Mouse (Mus musculus) midbrain, embryonic 11.5 days (tissue): ENCODE results near the gene Mpzl2. TPM values are rescaled to one million over a fixed set of nuclear protein-coding genes. Genes with fewer than 3 reads are reported as not detected.

Experiments used
- ATAC-seq: fragments of 200-750 bp; cut with Nextera tagmentation; 2 replicates; pipeline ENCODE4 v1.8.0; 2017; ENCODE audit warnings: moderate TSS enrichment, moderate library complexity; ENCODE audit not compliant: low FRiP score
- DNase-seq: peaks from one replicate; pipeline ENCODE4 v3.0.0; 2015; ENCODE audit warnings: low spot score; ENCODE audit errors: missing footprints
- H3K27ac ChIP-seq: fragments of 300-500 bp; sonication (generic); 2 replicates; pipeline ENCODE4 v1.5.1; 2014; ENCODE audit warnings: low read depth, low read length
- H3K27me3 ChIP-seq: fragments of 300-500 bp; sonication (generic); 2 replicates; pipeline ENCODE4 v1.6.1; 2014; ENCODE audit warnings: mild to moderate bottlenecking, low read length, moderate library complexity, mixed read lengths; ENCODE audit not compliant: control insufficient read depth, insufficient read depth
- H3K36me3 ChIP-seq: fragments of 300-500 bp; sonication (generic); 2 replicates; pipeline ENCODE4 v1.6.1; 2014; ENCODE audit warnings: mild to moderate bottlenecking, low read length, moderate library complexity, mixed read lengths; ENCODE audit not compliant: control insufficient read depth, insufficient read depth
- H3K4me1 ChIP-seq: fragments of 300-500 bp; sonication (generic); 2 replicates; pipeline ENCODE4 v1.6.1; 2014; ENCODE audit warnings: low read length; ENCODE audit not compliant: control insufficient read depth, insufficient read depth
- H3K4me2 ChIP-seq: fragments of 300-500 bp; sonication (generic); 2 replicates; pipeline ENCODE4 v1.6.1; 2014; ENCODE audit warnings: mild to moderate bottlenecking, moderate library complexity
- H3K4me3 ChIP-seq: fragments of 300-500 bp; sonication (generic); 2 replicates; pipeline ENCODE4 v1.5.1; 2014; ENCODE audit warnings: low read depth, low read length
- H3K9ac ChIP-seq: fragments of 300-500 bp; sonication (generic); 2 replicates; pipeline ENCODE4 v1.6.1; 2014; ENCODE audit warnings: low read length
- H3K9me3 ChIP-seq: fragments of 300-500 bp; sonication (generic); 2 replicates; pipeline ENCODE4 v1.6.1; 2016; ENCODE audit warnings: low read length; ENCODE audit not compliant: control insufficient read depth
- WGBS: fragments of 180-500 bp; shearing (Covaris S2); extraction: QIAGEN DNeasy Blood & Tissue Kit; methylation state at CpG from one replicate; pipeline ENCODE4 v1.1.7; 2014; 5-methylcytosine and 5-hydroxymethylcytosine counted together
- polyA plus RNA-seq: library from polyadenylated mRNA; unstranded; fragments of >200 nt; fragmentation: Nextera tagmentation; extraction: Ambion mirVana; gene quantifications from 2 replicates; pipeline ENCODE4 v1.2.1, GENCODE M21; 2014

The Mpzl2 gene
- polyA plus RNA-seq, 1 experiment from 2014 or later: 0.63 TPM

DNA sequence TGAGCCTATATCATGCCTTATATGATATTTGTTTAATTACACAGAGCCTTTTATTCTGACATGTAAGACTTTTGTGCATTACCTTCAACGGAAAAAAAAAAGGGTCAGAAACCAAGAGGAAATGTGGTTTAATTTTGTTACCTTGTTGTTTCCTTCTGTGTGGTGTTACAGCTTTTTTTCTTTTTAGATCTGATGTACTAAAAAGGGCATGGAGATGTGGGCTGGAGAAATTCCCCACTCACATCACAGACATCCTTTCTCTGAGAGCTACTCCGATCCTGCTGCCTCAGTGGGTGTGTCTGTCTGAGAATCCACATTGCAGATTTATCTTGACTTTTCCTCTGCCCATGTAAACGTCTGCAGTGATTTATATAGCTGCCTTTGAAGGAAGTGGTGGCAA, 23.1 kb downstream of the Mpzl2 start:
- H3K4me1 ChIP-seq: no peaks in the 10 kb centered on the region
- H3K9ac ChIP-seq: no peak overlapping the region
- DNase-seq: no peak
- no peak for ATAC-seq
- WGBS: 80% methylated on average over 3 of the region's 3 CpGs
- no peaks in the 10 kb centered on the region for H3K9me3 ChIP-seq
- H3K36me3 ChIP-seq: no peaks in the 10 kb centered on the region
- no peaks in the 10 kb centered on the region for H3K27me3 ChIP-seq
- H3K27ac ChIP-seq: no peak overlapping the region
- H3K4me3 ChIP-seq: no peak overlapping the region
- H3K4me2 ChIP-seq: no peak overlapping the region

DNA sequence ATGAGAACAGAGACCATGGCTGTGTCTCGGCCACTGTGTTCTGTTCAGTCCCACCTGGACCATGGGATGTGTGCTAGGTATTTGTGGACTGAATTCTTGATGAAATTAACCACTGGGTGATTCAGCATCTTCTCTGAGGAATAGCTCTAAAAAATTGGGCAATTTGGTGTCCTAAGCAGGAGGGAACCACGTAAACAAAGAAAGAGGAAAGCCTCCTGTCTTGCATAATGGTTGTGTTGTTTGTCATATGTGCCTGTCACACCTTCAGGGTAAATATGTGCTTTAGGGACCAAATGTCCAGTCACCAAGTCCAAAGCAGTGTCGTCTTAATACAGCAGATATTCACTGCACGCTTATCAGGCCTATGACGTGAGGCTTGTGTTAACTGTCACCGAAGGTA, 24.8 kb downstream of the Mpzl2 start:
- Histone ChIP-seq H3K9me3 (no peaks in the 10 kb centered on the region), H3K4me3 (no peak overlapping the region), H3K27ac (no peak overlapping the region), H3K27me3 (no peaks in the 10 kb centered on the region), H3K4me1 (no peaks in the 10 kb centered on the region), H3K4me2 (no peak overlapping the region), H3K36me3 (no peaks in the 10 kb centered on the region), H3K9ac (no peak overlapping the region)
- no peak for DNase-seq
- ATAC-seq: no peak
- WGBS: 87% methylated on average over 6 of the region's 6 CpGs

DNA sequence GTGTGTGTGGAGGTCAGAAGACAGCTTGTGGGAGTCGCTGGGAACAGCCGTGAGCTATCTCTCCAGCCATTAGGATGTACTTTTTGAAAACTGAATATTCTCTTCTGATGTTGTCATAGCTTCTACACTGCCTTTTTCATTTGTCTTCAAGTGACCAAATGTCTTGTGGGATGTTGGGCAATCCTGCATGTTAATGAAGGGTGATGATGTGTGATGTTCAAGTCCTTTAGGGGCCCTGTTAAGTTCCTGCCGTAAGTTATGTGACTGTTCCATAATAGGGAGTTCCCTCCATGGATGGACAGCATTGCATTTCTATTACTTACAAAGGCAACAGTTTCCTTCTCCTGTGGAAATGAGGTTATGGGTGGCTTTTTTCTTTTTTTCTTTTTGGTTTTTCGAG, 27.1 kb downstream of the Mpzl2 start:
- no peak overlapping the region for H3K4me3 ChIP-seq
- no peak for ATAC-seq
- DNase-seq: no peak
- no peaks in the 10 kb centered on the region for H3K9me3 ChIP-seq
- H3K9ac ChIP-seq: no peak overlapping the region
- 93% methylated on average over 4 of the region's 4 CpGs for WGBS
- H3K27ac ChIP-seq: no peak overlapping the region
- no peaks in the 10 kb centered on the region for H3K27me3 ChIP-seq
- H3K36me3 ChIP-seq: no peaks in the 10 kb centered on the region
- H3K4me1 ChIP-seq: no peaks in the 10 kb centered on the region
- H3K4me2 ChIP-seq: no peak overlapping the region

DNA sequence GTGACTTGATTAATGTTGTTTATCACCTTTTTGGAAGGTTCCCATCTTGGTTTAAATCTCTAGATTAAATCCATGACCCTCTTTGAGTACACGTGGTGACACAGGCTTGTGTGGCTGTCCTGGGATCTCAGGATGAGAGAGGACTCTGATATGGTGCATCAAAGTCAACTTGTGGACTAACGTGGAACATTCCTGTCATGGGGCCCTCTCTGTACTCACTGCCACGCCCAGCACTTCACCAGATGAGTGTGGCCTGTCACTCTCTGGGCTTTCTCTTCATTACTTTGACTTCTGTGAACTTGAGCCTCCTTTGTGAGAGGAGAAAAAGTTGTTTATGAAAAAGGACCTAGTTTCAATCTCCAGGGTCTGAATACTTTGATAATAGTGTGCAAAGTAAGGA, 32.2 kb downstream of the Mpzl2 start:
- Histone ChIP-seq H3K36me3 (no peaks in the 10 kb centered on the region), H3K4me3 (no peak overlapping the region), H3K27ac (no peak overlapping the region), H3K4me2 (no peak overlapping the region), H3K27me3 (no peaks in the 10 kb centered on the region), H3K9me3 (no peaks in the 10 kb centered on the region), H3K4me1 (no peaks in the 10 kb centered on the region), H3K9ac (no peak overlapping the region)
- DNase-seq: no peak
- ATAC-seq: no peak
- WGBS: 61% methylated on average over 3 of the region's 3 CpGs

DNA sequence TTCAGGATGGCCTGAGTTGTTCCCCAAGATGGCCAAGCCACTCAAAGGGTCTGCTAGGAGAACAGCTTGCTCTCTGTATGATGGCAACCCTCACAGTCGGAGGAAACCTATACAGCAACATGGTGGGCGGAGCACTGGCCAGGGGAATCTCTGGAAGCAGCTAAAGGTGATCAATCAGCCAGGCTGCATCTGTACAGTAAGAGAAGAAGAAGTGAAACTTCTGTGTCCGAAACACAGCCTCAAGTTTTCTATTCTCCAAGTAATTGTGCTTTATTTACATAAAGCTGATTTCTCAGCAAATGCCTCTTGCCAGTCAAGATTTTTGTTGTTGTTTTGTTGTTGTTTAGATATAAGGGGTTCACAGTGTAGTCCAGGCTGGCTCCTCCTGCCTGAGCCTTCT, 38.3 kb downstream of the Mpzl2 start:
- ATAC-seq: no peak

DNA sequence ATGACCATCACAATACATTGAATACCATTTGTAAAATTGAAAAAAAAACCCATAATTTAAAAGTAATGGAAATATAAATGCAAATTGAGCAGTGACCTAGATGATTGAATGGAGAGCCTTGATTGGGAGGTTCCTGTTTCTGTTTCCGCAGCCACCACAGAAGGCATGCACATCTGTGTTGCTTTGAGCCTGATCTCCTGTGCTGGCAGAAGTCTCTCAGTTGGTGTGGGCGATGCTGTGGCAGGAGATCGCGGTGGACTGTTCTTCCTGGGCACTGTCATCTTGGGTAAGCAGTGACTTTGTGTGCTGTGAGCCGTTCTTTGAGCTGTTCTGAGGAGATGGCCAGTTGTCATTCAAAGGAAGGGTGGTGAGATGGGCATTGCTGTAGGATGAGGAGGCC, 39.4 kb downstream of the Mpzl2 start, which contains the start of gene Jaml:
Jaml (plus strand) TSS at position 173 of the 400 bp plus-strand sequence.
- H3K9me3 ChIP-seq: no peaks in the 10 kb centered on the region

More for the DNA sequence above, 38.3 kb downstream of the Mpzl2 start:
- no peak overlapping the region for H3K27ac ChIP-seq
- H3K36me3 ChIP-seq: no peaks in the 10 kb centered on the region
- no peak overlapping the region for H3K4me3 ChIP-seq
- H3K27me3 ChIP-seq: no peaks in the 10 kb centered on the region
- no peak overlapping the region for H3K9ac ChIP-seq
- no peaks in the 10 kb centered on the region for H3K9me3 ChIP-seq
- H3K4me2 ChIP-seq: no peak overlapping the region
- no peak for DNase-seq
- 71% methylated on average over 3 of the region's 3 CpGs for WGBS
- no peaks in the 10 kb centered on the region for H3K4me1 ChIP-seq

DNA sequence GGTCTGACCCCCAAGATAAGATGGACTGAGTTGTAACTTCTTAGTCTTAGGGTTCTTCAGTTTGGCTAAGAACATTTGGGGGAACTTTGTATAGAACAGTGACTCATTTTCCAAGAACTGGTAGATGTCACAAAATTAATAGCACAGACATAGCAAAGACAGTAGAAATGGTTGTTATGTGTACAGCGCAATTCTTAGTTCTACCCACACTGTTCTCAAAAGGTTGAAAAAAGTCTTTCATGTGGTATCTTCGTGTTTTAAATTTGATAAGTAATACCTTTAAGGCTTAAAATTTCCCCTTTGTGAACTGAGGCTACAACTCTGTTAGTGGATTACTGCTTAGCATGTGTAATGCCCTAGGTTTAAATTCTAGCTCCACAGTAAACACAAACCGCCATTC, 43.5 kb downstream of the Mpzl2 start:
- WGBS: 81% methylated on average over 3 of the region's 3 CpGs
- Histone ChIP-seq H3K27me3 (no peaks in the 10 kb centered on the region), H3K9ac (no peak overlapping the region), H3K4me3 (no peak overlapping the region), H3K4me1 (no peaks in the 10 kb centered on the region), H3K36me3 (no peaks in the 10 kb centered on the region), H3K27ac (no peak overlapping the region), H3K4me2 (no peak overlapping the region), H3K9me3 (no peaks in the 10 kb centered on the region)
- ATAC-seq (no peak), DNase-seq (no peak)

More for the DNA sequence above, 39.4 kb downstream of the Mpzl2 start, which contains the start of gene Jaml:
- Histone ChIP-seq H3K27me3 (no peaks in the 10 kb centered on the region), H3K4me2 (no peak within 1 kb of the TSS), H3K4me3 (no peak within 1 kb of the TSS), H3K4me1 (no peaks in the 10 kb centered on the region), H3K9ac (no peak within 1 kb of the TSS), H3K27ac (no peak within 1 kb of the TSS), H3K36me3 (no peaks in the 10 kb centered on the region)
- ATAC-seq (no peak), DNase-seq (no peak)
- WGBS: 79% methylated on average over 5 of the region's 5 CpGs

DNA sequence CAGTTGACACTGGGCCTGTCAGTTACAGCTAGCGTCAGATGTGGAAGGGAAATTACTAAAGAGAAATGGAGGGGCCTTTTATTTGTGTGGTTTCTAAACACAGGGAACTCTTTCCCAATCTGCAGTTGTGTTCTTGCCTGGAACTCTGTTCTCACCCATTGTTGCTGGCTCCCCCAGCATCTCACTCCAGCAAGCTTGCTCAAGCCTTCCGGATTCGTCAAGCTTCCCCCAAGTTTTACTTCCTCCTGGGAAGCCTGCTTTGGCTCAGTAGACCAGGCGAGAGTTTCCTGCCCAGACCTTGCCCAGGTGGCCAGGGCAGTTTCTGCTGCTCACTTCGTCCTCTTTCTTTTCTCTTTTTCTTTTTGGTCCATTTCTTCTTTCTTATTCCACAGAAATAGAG, 45.0 kb downstream of the Mpzl2 start:
- H3K9ac ChIP-seq: no peak overlapping the region
- no peaks in the 10 kb centered on the region for H3K36me3 ChIP-seq
- ATAC-seq (no peak), DNase-seq (no peak)
- 82% methylated on average over 5 of the region's 5 CpGs for WGBS
- no peak overlapping the region for H3K4me3 ChIP-seq
- H3K4me2 ChIP-seq: no peak overlapping the region
- H3K9me3 ChIP-seq: no peaks in the 10 kb centered on the region
- H3K27me3 ChIP-seq: no peaks in the 10 kb centered on the region
- no peaks in the 10 kb centered on the region for H3K4me1 ChIP-seq
- no peak overlapping the region for H3K27ac ChIP-seq

DNA sequence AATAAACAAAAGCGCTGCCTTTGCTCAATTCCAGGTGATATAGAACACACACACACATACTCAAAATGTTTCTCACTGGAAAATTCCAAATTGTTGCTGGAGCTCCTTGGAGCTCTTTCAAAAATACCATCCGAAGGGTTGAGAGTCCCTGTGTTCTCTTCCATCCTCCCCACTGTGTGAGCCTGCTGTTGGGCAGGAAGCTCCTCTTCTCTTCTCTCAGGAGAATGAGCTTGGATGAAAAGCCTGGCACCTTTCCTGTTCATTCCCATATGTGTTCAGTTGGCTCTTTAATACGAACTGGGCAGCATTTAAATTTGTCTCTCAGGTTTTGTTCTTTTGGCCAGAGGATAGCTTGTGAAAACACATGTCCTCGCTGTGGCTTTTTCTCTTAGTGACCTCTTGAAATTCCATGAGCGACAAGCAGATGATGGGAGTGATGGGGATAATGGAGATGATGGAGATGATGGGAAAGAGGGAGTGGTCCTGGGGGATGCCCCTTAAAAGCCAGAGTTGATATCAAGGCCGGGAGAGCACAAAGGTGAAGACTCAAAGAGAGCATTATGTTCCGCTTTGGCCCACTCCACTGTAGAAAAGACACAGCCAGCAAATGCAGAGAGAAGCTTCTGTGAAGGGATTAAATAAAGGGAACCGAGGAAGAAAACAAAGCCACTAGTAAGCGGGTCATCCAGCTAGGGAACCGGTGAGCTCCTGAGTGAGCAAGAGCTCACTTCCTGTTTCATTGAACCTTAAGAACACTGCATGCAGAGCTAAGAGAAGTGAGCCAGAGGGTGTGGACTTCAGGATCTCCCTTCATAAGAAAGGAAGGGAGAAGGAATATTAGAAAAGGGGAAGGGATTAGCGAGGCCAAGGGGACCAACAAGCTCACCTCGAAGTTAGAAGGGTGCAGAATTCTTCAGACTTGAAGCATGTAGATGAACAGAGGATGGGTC, 46.4 kb downstream of the Mpzl2 start:
- no peaks in the 10 kb centered on the region for H3K27me3 ChIP-seq
- H3K4me3 ChIP-seq: no peak overlapping the region
- DNase-seq (no peak), ATAC-seq (no peak)
- no peaks in the 10 kb centered on the region for H3K9me3 ChIP-seq
- no peaks in the 10 kb centered on the region for H3K4me1 ChIP-seq
- H3K27ac ChIP-seq: no peak overlapping the region
- 81% methylated on average over 12 of the region's 12 CpGs for WGBS
- H3K4me2 ChIP-seq: no peak overlapping the region
- H3K36me3 ChIP-seq: no peaks in the 10 kb centered on the region
- no peak overlapping the region for H3K9ac ChIP-seq
